Mouse (Mus musculus): ENCODE results near the gene Wwox. TPM values are rescaled to one million over a fixed set of nuclear protein-coding genes. Genes with fewer than 3 reads are reported as not detected.

Wwox gene
- polyA plus RNA-seq, 1 experiment from 2014 or later, result 9.9 TPM

DNA sequence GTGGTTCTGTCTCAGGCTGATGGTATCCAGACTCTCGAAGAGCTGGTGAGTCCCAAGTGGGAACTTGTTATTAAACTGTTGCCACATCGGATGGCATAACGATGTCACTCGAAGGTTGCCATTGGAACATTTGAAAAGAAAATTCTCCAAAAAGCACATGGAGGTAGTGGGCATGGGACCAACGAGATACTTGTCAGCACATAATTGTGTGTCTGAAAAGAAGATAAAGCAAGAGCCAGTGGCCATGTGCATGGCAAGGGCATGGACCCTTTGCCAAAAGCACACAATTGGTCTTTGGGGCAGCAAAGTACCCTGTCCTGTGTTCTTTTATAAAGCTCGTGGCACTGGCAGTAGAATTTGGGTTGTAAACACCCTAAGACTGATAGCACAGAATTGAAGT lies 909.2 kb downstream of the Wwox start:
- no peaks in the 10 kb centered on the region for H3K4me1 ChIP-seq
- no peaks in the 10 kb centered on the region for H3K27me3 ChIP-seq (replicated peaks; ENCODE audit: low read depth, poor library complexity, severe bottlenecking)

DNA sequence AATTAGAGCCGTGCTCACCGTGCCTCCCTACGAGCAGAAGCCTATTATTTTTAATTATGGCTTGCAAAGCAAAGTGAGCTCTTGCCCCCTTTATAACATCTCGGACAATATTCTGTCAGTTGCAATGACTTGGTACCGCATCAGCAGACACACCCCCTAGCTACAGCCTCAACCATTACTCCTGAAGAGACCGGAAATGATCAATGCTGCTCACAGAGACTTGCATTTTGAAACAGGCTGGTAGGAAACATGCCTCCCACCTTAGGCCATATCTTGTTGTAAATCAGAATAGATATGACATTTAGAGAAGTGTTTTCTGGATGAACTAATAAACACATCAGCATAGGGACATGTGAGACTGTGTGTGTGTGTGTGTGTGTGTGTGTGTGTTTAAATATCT lies 911.3 kb downstream of the Wwox start:
- no peaks in the 10 kb centered on the region for H3K36me3 ChIP-seq (replicated peaks)
- H3K27me3 ChIP-seq (replicated peaks; ENCODE audit: low read depth, poor library complexity, severe bottlenecking), result no peaks in the 10 kb centered on the region
- 0 out of 2 replicates have a peak, but pooled peaks cover 5% of the 10 kb centered on the region for H3K9me3 ChIP-seq
- no peak for DNase-seq (ENCODE audit: low spot score)
- H3K27ac ChIP-seq (replicated peaks), result no peak overlapping the region
- H3K4me3 ChIP-seq, result no peak overlapping the region
- 79% methylated on average over 6 of the region's 6 CpGs for WGBS
- H3K4me1 ChIP-seq, result peaks cover 2% of the 10 kb centered on the region

More for the DNA sequence above, 909.2 kb downstream of the Wwox start:
- Histone ChIP-seq H3K9me3 (no peaks in the 10 kb centered on the region), H3K36me3 (replicated peaks) (no peaks in the 10 kb centered on the region), H3K4me3 (no peak overlapping the region), H3K27ac (replicated peaks) (no peak overlapping the region)
- WGBS, result 89% methylated on average over 6 of the region's 6 CpGs
- DNase-seq (ENCODE audit: low spot score), result no peak

DNA sequence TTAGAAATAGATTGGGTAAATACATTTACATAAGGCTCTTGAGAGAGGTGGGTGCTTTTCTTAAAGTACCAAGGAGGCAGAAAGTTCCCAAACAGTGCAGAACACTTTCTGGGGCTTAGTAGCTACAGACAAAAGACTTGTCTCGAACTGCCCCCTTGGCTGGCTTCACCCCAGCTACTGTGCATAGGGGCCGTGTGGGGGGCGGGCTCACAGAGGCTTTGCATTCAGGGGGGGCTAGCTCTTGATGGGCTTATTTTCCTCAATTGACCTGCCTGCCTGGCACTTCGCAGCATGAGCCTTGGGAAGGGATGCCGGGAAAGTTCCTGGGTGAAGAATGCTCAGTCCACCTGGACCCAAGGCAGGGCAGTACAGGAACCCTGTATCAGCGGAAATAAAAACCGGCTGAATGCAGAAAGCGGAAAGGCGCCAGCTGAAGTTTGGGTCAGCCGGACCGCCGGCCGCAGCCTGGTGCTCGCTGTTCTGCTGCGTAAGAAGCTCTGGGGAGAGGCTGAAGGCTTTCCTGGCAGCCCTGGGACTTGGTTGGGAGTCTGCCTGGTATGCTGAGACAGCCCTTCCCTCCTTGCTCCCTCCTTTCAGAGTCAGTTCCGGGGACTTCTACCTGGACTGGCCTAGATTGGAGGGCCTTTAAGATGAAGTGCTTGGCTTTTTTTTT lies 918.3 kb downstream of the Wwox start:
- H3K27me3 ChIP-seq (replicated peaks; ENCODE audit: low read depth, poor library complexity, severe bottlenecking), result no peaks in the 10 kb centered on the region
- 27% methylated on average over 16 of the region's 16 CpGs for WGBS
- H3K36me3 ChIP-seq (replicated peaks), result no peaks in the 10 kb centered on the region
- peak overlapping the region; percentile 30; the same call in 1 of the 2 replicates for H3K4me3 ChIP-seq
- H3K27ac ChIP-seq (replicated peaks), result peak overlapping the region; percentile 57
- peak; percentile 21 for DNase-seq (ENCODE audit: low spot score)
- H3K9me3 ChIP-seq, result 0 out of 2 replicates have a peak, but pooled peaks cover 9% of the 10 kb centered on the region
- peaks cover 26% of the 10 kb centered on the region for H3K4me1 ChIP-seq

DNA sequence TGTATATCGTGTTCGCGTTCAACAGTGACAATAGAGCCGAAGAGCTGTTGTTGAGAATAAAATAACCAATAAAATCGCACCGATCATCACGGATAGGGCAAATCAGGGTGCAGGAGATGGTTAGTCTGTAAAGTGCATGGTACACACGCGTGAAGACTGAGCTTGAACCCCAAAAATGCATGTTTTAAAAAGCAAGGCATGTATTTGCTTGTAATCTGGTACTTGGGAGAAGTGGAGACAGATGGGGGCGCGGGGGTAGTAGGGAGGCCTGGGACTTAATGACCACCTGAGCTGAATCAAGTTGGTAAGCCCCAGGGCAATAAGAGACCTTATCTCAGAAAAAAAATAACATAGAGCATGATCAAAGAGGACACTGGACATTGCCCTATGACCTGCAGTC lies 919.0 kb downstream of the Wwox start:
- Histone ChIP-seq H3K36me3 (replicated peaks) (no peaks in the 10 kb centered on the region), H3K9me3 (0 out of 2 replicates have a peak, but pooled peaks cover 9% of the 10 kb centered on the region), H3K27ac (replicated peaks) (no peak overlapping the region), H3K27me3 (replicated peaks; ENCODE audit: low read depth, poor library complexity, severe bottlenecking) (no peaks in the 10 kb centered on the region), H3K4me3 (no peak overlapping the region), H3K4me1 (peaks cover 26% of the 10 kb centered on the region)
- WGBS, result 87% methylated on average over 11 of the region's 11 CpGs
- DNase-seq (ENCODE audit: low spot score), result no peak

DNA sequence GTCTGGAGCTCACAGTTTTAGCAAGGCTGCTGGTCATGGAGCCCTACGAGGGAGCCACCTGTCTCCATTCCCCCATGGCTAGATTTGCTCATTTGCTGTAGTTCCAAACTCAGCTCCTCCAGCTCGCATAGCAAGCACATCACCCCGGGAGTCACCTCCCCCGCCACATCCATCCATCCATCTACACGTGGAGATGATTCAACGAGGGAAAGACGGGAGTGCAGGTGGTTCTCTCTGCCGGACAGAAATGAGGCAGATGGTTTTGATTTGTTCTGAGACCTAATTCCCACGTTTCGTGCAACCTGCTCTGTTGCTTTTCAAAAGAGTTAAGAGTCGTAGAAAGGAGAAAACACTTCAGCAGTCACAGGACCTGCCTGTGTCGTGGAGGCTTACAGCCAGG lies 920.2 kb downstream of the Wwox start:
- 38% methylated on average over 12 of the region's 12 CpGs for WGBS
- H3K4me1 ChIP-seq, result peaks cover 26% of the 10 kb centered on the region
- DNase-seq (ENCODE audit: low spot score), result peak; percentile 44
- no peaks in the 10 kb centered on the region for H3K36me3 ChIP-seq (replicated peaks)
- 0 out of 2 replicates have a peak, but pooled peaks cover 4% of the 10 kb centered on the region for H3K9me3 ChIP-seq
- no peaks in the 10 kb centered on the region for H3K27me3 ChIP-seq (replicated peaks; ENCODE audit: low read depth, poor library complexity, severe bottlenecking)
- H3K27ac ChIP-seq (replicated peaks), result no peak overlapping the region
- H3K4me3 ChIP-seq, result no peak overlapping the region

DNA sequence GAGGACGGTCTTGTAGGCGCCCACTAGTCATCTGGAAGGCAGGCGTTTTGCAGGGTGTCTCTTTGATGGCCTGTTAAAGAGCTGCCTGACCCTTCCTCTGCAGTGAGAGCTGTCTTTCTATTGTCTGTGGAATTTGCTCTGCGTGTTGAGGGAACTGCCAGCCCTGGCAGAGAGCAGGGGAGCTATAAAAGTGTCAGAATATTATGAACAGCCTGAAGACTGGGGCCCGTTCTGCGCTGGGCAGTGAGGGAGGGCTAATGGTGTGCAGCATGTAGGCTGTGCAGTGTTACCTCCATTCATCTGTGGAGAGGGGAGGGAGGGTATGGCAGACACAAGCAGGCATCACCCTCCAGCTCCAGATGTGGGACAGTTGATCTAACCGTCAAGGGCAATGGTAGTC lies 923.1 kb downstream of the Wwox start:
- no peak for DNase-seq (ENCODE audit: low spot score)
- 77% methylated on average over 7 of the region's 7 CpGs for WGBS
- 0 out of 2 replicates have a peak, but pooled peaks cover 4% of the 10 kb centered on the region for H3K9me3 ChIP-seq

DNA sequence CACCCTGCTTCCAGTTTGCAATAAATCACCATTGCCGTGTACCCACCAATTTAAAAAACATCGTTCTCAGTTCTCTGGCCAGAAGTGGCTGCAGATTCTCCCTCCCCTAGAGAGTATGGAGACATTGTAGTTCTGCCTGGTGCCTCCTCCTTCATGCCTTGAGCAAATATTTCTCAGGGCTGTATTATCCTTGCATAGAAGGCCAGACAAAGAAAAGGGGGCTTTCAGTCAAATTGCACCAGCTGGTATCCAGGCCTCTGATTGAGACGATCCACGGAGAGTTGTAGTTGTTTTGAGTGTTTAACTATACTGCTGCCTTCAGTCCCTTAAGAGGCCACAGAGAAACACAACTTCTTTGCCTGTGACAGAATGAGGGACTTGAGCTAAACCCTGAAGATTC lies 935.5 kb downstream of the Wwox start:
- H3K9me3 ChIP-seq, result no peaks in the 10 kb centered on the region

More for the DNA sequence above, 923.1 kb downstream of the Wwox start:
- no peaks in the 10 kb centered on the region for H3K27me3 ChIP-seq (replicated peaks; ENCODE audit: low read depth, poor library complexity, severe bottlenecking)
- H3K27ac ChIP-seq (replicated peaks), result no peak overlapping the region
- H3K4me1 ChIP-seq, result peaks cover 22% of the 10 kb centered on the region
- H3K4me3 ChIP-seq, result no peak overlapping the region
- no peaks in the 10 kb centered on the region for H3K36me3 ChIP-seq (replicated peaks)

DNA sequence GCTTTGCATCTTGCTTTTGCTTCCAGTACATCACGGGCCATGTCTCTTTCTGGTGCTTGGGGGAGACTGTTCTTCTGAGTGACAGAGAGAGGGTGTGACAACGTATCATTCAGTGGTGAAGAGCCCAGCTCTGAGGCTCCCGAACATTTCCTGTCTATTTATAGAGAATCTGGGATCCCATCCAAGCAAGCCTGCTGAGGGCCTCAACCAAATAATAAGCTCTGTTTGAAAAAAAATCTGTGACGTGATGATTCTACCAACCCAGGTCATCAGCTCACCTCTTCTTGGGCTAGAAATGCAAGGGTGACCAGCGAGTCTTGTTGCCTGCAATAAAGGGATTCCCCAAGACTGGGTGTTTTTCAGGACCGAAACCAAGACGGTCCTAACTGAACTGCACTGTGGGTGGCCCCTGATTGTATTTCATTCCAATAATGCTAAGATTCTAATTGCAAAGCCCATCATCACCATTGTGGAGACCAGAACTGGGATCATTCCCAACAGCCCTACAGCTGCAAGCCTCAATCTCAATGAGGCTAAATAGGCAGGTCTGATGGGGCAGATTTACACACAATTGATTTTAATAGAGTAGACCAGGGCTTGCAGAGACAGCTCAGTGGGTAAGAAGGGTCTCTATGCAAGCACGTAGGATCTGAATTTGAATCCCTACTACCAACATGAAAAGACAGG lies 936.0 kb downstream of the Wwox start:
- no peaks in the 10 kb centered on the region for H3K36me3 ChIP-seq (replicated peaks)
- peaks cover 3% of the 10 kb centered on the region; the same call in 1 of the 2 replicates for H3K27me3 ChIP-seq (replicated peaks; ENCODE audit: low read depth, poor library complexity, severe bottlenecking)
- no peaks in the 10 kb centered on the region for H3K9me3 ChIP-seq
- H3K4me3 ChIP-seq, result no peak overlapping the region
- peaks cover 8% of the 10 kb centered on the region for H3K4me1 ChIP-seq
- no peak for DNase-seq (ENCODE audit: low spot score)
- 79% methylated on average over 8 of the region's 8 CpGs for WGBS
- no peak overlapping the region for H3K27ac ChIP-seq (replicated peaks)

More for the DNA sequence above, 935.5 kb downstream of the Wwox start:
- WGBS, result 64% methylated on average over 4 of the region's 4 CpGs
- no peak overlapping the region for H3K4me3 ChIP-seq
- DNase-seq (ENCODE audit: low spot score), result no peak
- peaks cover 3% of the 10 kb centered on the region; the same call in 1 of the 2 replicates for H3K27me3 ChIP-seq (replicated peaks; ENCODE audit: low read depth, poor library complexity, severe bottlenecking)
- no peaks in the 10 kb centered on the region for H3K36me3 ChIP-seq (replicated peaks)
- no peak overlapping the region for H3K27ac ChIP-seq (replicated peaks)
- H3K4me1 ChIP-seq, result peaks cover 8% of the 10 kb centered on the region

DNA sequence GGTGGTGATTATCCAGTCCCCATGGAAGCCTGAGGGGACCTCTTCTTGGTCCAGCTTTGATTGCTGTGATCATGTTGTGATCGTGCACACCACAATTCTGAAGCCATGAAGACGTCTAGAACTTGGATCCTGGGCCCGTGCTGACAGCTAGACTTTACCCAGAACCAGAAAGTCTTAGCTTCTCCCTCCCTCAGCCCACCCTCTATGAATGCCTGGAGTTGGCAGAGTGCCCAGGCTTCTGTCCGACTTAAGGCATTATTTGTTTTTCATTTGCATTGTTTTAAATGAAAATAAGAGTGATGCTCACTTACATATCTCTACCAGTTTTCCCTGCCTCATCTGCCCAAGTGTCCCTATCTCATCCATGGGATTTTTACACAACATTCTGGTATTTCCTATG lies 937.9 kb downstream of the Wwox start:
- peaks cover 8% of the 10 kb centered on the region for H3K4me1 ChIP-seq
- no peak overlapping the region for H3K27ac ChIP-seq (replicated peaks)
- DNase-seq (ENCODE audit: low spot score), result no peak
- no peak overlapping the region for H3K4me3 ChIP-seq
- peaks cover 3% of the 10 kb centered on the region; the same call in 1 of the 2 replicates for H3K27me3 ChIP-seq (replicated peaks; ENCODE audit: low read depth, poor library complexity, severe bottlenecking)
- 80% methylated on average over 4 of the region's 4 CpGs for WGBS
- H3K9me3 ChIP-seq, result no peaks in the 10 kb centered on the region
- no peaks in the 10 kb centered on the region for H3K36me3 ChIP-seq (replicated peaks)

DNA sequence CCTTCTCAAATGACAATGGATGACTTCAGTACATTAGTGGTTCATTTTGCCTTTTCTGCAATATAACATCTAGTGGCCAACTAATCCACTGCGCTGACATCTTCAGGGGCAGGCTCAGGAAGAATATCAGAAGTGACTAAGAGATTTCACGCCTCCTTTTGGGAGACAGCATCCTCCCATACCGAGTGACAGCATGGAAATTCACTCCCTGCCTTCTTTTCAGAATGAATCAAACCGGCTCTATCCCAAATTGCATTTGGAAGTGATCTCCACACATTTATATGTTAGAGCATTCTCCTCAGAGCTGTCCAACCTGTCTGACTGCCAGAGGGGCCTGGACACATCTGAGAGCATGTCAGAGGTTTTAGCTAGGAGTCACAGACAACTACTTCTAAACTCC lies 940.6 kb downstream of the Wwox start:
- no peaks in the 10 kb centered on the region for H3K9me3 ChIP-seq
- H3K36me3 ChIP-seq (replicated peaks), result no peaks in the 10 kb centered on the region
- WGBS, result 78% methylated on average over 4 of the region's 4 CpGs
- no peaks in the 10 kb centered on the region for H3K27me3 ChIP-seq (replicated peaks; ENCODE audit: low read depth, poor library complexity, severe bottlenecking)
- peaks cover under 1% of the 10 kb centered on the region for H3K4me1 ChIP-seq
- no peak for DNase-seq (ENCODE audit: low spot score)
- H3K27ac ChIP-seq (replicated peaks), result no peak overlapping the region
- no peak overlapping the region for H3K4me3 ChIP-seq

DNA sequence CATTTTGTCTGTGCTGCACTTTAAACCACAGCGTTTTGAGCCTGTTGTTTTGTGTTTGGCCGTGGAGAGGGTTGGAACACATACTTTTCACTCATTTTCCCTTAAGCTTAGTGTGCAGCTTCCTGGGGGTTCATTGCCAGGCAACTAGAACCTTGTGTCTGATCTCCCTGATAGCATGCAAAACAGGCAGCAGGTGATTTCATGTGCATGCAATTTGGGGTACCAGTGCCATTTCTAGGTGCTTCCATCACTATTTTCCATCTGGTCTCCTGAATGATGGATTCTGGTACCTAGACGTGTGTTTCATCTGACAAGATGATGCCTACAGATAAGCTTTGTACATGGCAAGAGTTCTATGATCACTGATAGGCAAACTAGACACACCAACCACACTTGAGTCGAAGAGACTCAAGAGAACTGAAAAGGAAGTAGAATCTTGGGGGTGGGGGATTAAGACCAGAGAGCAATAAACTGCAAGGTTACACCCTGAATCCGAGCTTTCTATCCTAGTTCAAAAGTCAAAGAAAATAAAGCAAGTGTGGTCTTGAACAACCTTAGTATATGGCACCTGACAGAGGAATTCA lies 951.6 kb downstream of the Wwox start:
- 86% methylated on average over 5 of the region's 5 CpGs for WGBS

DNA sequence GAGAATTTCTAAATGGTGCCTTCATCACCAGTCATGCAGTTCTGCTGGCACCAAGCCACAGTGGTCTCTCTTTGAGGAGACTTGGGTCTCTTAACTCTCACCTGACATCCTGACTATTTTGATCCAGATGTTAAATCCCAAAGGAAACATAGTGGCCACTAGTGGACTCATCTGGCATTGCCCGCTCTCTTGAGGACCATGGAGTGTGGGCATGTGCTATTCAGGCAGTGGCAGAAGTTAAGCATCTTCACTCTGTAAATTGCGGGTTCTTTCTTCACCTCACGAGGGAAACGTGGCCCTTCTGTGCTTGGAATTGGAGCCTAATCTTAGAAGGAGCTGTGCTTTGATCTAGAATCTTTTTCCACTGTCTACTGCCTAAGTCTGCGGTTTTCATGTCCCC lies 956.4 kb downstream of the Wwox start:
- H3K27ac ChIP-seq (replicated peaks), result no peak overlapping the region
- no peaks in the 10 kb centered on the region for H3K27me3 ChIP-seq (replicated peaks; ENCODE audit: low read depth, poor library complexity, severe bottlenecking)
- no peaks in the 10 kb centered on the region for H3K9me3 ChIP-seq
- no peak for DNase-seq (ENCODE audit: low spot score)
- WGBS, result 80% methylated on average over 5 of the region's 5 CpGs
- no peaks in the 10 kb centered on the region for H3K4me1 ChIP-seq
- H3K36me3 ChIP-seq (replicated peaks), result no peaks in the 10 kb centered on the region
- no peak overlapping the region for H3K4me3 ChIP-seq

More for the DNA sequence above, 951.6 kb downstream of the Wwox start:
- Histone ChIP-seq H3K27ac (replicated peaks) (no peak overlapping the region), H3K9me3 (no peaks in the 10 kb centered on the region), H3K4me3 (no peak overlapping the region), H3K36me3 (replicated peaks) (no peaks in the 10 kb centered on the region), H3K4me1 (no peaks in the 10 kb centered on the region), H3K27me3 (replicated peaks; ENCODE audit: low read depth, poor library complexity, severe bottlenecking) (no peaks in the 10 kb centered on the region)
- no peak for DNase-seq (ENCODE audit: low spot score)

Measured in embryonic facial prominence, embryonic 10.5 days (tissue).